Mouse (Mus musculus): ENCODE measurements around the gene Cad.

The Cad gene

DNA sequence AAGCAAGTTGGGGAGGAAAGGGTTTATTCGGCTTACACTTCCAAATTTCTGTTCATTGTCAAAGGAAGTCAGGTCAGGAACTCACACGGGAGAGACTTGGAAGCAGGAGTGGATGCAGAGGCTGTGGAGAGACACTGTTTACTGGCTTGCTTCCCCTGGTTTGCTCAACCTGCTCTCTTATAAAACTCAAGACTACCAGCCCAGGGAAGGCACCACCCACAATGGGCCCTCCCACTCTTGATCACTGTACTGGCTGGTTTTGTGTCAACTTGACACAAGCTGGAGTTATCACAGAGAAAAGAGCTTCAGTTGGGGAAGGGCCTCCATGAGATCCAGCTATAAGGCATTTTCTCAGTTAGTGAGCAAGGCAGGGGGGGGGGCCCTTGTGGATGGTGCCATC is 16.5 kb downstream of the Cad start:
- in situ Hi-C loops (cut with MboI, MseI) = no loop called here

DNA sequence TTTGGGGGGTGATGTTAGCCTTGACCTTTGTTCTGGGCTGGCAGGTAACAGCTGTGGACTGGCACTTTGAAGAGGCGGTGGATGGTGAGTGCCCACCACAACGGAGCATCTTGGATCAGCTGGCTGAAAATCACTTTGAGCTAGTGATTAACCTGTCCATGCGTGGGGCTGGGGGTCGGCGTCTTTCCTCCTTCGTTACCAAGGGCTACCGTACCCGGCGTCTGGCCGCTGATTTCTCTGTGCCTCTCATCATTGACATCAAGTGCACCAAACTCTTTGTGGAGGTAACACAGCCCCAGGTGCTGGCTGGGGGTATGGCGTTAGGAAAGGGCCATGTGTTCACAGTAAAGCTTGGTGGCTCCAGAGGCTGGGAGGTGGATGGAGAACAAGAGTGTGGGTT is 17.2 kb downstream of the Cad start:
- in situ Hi-C loops (cut with MboI, MseI) = no loop called here

DNA sequence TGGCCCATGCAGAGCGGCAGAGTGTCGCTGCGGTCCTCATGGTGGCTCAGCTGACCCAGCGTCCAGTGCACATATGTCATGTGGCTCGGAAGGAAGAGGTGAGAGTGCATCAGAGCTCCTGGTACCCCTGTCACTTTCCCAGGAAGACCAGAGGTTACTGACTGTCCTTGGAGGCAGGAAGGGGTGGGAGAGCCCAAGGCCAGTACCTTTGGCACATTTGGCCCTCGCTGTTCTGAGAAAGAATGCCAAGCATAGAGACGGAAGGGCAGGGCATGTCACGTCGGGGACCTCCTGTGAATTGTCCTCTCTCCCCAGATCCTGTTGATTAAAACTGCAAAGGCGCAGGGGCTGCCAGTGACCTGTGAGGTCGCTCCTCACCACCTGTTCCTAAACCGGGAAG is 18.6 kb downstream of the Cad start:
- in situ Hi-C loops (cut with MboI, MseI) = no loop called here

DNA sequence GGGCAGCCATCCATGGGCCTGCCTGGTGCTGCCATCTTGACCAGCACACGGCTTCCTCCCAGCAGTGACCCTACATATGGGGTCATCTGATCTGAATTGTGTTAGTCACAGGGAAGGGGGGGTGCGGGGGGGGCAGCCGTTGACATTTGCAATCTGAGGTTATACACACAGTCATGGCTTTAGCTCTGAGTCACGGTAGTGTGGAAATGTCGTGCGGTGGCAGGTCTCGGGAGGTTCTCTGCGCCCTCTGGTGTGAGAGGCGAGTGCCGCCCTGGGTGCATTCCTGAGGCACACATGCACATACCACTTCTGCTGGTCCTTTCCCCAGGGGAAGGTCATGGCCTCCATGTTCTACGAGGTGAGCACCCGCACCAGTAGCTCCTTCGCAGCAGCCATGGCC is 21.8 kb downstream of the Cad start:
- in situ Hi-C loops (cut with MboI, MseI) = no loop called here

DNA sequence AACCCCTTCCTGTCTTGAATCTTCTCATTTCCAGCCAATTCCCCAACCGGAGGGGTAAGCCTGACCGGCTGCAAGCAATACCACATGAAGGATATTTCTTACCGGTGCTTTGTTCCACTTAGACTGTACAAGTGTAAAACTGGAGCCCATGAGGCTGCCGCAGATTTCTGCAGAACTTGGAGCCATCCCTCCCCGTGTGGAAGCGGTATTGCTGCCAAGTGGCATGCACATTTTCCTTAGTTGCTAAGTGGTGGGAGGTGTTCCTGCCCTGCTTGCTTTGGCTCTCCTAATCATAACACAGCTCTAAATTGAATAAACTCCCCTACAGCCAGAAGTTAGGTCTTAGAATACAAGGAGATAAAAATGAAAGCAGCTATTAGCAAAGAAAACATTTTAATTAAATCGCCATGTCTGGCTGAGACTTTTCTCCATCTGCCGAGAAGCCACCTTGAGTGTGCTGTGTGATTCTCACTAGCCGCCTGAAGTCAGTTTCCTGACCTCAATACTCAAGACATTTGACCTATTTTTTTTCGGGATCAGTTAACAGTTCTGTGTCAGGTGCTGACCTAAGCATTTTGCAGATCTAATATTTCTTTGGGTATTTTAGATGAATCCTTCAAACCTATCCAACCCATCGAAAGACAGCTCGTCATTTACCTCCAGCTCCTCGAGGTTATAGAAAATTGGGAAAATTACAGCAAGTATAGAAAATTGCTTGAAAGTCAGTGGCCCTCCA is 25.6 kb downstream of the Cad start:
- in situ Hi-C loops (cut with MboI, MseI) = no loop called here

DNA sequence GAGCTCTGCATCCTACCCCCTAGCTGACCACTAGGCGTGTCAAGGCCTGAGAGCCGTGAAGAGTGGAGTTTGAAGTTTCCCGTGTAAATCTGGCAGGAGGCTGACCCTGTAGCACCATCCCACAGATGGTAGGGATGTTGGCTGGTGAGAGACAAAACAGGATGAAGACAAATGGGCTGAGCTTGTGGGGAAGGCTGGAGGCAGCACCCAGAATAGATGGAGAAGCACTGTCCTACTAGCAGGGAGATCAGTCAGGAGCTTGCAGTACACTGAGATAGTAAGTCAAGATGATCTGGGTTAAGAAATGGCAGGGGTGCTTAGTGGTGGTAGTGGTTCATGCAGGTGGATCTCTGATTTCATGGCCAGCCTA is 26.2 kb downstream of the Cad start:
- in situ Hi-C loops (cut with MboI, MseI) = no loop called here

DNA sequence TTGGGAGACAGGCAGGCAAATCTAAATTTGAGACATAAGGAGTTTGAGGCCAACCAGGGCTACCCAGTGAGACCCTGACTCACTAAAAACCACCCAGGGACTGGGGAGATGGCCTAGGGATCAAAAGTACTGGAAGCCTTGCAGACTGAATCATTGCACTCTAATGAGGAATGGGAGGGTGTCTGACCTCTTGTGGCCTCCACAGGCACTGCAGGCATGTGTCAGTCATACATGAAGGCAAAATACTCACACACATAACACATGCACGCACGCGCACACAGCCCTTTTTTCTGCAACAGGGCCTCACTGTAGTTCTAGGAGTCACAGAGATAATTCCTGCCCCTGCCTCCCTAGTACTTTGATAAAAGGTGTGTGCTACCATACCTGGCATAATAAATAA is 26.8 kb downstream of the Cad start:
- in situ Hi-C loops (cut with MboI, MseI) = no loop called here

DNA sequence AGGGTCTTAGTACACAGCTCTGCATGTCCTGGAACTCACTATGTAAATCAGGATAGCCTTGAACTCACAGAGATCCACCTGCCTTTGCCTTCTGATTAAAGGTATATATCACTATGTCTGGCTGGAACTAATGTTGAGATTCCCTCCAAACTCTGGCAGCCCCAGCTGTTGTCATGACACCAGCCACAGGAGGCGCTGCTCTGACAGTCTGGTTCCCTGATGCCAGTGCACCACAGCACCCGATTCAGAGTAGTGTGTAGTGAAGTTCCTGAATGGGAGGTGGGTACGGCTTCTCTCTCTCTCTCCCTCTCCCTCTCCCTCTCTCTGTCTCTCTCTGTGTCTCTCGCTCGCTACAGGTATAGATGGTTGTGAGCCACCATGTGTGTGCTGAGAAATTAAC is 27.8 kb downstream of the Cad start:
- in situ Hi-C loops (cut with MboI, MseI) = no loop called here

DNA sequence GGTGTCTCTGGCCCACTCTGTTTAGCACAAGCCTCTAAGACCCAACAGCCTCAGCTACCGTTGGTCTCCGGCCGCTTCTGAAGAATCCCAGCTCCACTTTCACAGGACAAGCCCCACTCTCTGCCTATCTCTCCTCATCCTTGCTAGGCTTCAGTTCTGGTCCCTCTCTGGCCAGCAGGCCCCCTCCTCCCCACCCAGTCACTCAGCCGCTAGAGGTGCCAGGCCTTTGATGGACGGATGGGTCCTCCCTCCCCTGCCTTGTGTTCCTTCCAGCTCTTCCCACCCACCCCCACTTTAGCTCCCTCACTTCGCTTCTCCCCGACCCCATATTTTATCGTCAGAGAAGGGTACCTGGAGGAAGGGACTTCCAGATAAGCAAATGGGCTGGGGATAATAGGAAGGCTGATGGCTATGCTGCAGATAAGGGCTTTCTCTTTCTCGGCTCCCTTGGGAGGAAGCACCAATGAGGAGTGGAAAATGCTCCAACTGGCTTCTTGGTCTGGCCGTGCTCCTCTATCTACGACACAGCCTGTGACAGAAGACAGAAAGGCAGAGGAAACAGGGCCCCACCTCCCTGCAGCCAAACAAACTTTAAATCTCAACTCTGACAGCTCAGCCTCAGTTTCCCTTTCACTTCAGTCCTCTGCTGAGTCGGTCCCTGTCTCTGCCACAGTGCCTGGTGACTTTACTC is 28.5 kb downstream of the Cad start:
- in situ Hi-C loops (cut with MboI, MseI) = no loop called here

DNA sequence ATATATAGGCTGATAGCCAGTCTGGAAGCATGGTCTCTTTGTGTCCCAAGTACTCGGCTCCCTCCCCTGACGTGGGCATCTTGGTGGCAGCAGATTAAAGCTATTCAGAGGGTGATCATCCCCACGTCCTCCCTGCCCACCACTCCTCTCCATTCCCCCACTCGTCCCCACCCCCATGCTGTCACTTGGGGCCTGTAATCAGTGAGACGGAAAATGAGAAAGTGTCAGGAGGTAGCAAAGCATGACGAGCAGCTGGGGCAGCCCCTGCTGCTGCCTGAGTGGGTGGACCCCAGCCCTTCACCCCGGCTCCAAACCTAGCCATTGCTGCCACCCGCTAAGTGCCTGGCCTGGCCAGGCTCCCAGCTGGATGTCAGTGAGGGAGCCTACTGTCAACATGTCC is 29.4 kb downstream of the Cad start:
- in situ Hi-C loops (cut with MboI, MseI) = no loop called here

DNA sequence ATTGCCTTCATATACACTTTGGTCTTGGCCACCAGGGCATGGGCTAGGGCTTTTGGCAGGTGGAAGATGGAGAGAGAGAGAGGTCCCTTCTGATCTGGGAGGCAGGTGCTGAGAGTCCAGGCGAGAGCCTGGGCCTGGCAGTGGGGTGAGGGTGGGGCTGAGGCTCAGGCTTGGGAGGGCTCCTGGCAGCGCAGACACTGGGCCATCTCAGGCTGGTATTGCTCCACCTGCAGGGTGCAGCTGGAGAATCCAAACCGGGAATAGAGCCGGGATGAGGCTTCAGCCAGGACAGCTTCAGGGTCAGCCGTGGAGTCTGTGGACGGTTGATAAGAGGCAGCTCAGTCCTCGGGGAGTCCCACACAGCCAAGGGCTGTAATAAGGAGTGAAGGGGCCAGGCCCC is 32.0 kb downstream of the Cad start:
- in situ Hi-C loops (cut with MboI, MseI) = loop anchor here (5.0 kb wide), 1 partner anchor 1646 kb away; no protein-coding TSS in a partner anchor

DNA sequence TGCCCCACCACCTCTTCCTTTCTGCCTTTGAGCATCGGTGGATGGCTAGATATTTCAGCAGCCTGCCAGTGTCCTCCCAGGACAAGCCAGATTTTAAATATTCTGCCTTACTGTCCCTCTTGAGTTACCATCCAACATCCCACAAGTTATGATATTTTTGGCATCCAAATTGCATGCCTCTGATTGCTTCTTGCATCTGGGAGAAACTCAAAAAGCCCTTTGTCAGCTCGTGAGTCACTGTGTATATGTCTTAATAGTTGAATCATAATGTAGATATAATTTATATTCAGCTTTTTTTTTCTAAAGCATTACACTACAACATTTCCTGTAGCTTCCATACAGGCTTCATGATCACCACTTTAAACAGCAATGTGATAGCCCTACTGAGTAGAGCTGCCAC is 32.6 kb downstream of the Cad start:
- in situ Hi-C loops (cut with MboI, MseI) = loop anchor here (5.0 kb wide), 1 partner anchor 1645 kb away; no protein-coding TSS in a partner anchor

DNA sequence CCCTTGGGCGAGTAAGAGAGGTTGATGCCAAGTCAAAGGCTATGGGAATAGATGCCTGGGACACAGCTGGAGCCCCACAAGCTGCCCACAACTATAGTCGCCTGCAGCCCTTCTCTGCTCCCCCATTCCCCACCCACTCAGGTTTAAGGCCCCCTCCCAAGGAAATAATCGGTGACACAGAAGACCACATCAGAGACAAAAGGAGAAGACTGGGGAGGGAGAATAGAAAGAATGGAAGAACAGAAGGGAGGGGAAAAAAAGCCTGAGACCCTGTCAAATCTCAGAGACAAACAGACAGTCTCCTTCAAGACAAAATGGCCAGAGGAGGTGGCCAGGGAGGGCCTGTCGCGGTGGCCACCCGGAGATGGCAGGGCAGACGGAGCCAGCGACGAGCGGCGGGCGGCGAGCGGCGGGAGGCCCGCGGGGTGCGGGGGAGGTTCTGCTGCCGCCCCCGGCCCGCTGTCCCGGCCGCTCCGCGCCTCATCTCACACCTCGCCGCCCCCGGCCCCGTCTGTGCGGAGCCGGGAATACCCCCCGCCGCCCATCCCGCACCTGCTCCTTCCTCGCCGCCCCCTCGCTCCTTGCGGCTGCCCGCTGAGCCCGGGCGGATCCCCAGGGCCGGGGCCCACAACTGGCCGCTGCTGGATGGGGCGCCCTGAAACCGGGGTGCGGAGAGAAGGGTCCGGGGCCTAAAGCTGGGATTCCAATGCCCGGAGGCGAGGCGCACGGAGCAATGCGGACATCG is 37.8 kb downstream of the Cad start:
- in situ Hi-C loops (cut with MboI, MseI) = no loop called here

DNA sequence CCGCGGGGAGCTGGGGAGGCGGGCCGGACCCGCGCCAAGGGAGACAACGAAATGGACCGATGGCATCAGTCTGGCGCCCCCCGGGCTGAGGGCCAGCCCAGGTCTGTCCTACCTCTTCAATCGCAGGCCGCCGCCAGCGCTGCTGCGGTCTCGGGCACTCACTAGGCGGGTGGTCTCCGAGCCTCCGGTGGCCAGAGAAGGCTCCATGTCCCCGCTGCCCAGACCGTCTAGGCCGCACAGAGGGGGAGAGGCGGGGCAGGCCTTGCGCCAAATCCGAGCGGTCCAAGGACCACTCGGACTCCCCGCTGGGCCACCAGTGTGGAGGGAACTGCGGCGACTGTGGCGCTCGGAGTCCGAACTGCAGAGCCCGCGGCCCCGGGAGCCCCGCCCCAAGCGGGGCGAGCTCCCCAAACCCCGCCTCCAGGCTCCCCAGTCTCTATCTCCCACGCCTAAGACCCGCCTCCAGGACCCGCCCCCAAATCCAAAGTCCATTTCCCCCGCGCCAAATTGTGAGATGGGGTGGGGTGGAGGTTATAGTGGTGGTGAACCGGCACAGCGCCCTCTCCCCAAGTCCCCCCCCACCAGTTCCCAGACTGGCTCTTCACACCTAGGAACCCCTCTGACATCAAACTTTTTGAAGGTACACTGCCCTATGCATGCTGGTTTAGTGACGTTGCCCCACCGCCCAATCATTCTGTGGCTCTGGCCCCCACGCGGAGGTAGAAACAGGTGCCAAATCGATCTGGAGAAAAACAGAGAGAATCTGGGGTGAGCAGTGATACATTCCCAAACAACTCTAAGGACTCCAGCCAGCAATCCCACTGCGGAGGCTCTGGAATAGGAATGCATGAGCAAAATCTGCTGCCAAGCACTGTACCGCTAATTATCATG is 38.8 kb downstream of the Cad start:
- in situ Hi-C loops (cut with MboI, MseI) = no loop called here

DNA sequence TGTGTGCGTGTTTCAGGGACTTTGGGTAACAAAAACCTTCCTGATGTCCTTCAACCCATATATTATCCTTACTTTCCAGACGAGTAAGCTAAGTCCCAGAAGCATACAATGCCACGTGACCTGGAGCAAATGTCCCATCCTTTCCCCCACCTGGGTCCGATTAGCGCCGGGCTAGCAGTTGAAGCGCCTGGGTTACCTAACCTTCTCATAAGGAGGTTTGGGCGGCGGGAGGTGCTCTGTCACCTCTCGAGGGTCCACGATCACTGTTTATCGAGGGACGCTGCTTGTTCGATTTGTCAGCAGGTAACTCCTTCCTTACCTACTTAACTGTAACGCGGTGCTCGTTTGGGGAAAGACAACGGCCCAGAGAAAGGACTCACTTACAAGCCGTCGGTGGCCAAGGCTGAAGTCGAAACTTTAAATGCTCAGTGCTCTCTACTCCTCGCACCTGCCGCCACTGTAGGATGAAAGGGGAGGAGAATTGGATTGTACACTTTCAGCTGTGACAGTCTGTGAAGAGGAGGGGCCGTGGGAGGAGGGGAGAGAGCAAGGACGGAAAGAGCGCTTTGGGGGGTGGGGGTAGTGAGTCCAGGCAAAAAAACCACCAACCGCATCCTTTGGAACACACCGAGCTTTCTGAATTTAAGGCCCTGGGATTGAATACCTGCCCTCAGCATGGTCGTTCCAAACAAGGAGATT is 39.7 kb downstream of the Cad start:
- in situ Hi-C loops (cut with MboI, MseI) = no loop called here

DNA sequence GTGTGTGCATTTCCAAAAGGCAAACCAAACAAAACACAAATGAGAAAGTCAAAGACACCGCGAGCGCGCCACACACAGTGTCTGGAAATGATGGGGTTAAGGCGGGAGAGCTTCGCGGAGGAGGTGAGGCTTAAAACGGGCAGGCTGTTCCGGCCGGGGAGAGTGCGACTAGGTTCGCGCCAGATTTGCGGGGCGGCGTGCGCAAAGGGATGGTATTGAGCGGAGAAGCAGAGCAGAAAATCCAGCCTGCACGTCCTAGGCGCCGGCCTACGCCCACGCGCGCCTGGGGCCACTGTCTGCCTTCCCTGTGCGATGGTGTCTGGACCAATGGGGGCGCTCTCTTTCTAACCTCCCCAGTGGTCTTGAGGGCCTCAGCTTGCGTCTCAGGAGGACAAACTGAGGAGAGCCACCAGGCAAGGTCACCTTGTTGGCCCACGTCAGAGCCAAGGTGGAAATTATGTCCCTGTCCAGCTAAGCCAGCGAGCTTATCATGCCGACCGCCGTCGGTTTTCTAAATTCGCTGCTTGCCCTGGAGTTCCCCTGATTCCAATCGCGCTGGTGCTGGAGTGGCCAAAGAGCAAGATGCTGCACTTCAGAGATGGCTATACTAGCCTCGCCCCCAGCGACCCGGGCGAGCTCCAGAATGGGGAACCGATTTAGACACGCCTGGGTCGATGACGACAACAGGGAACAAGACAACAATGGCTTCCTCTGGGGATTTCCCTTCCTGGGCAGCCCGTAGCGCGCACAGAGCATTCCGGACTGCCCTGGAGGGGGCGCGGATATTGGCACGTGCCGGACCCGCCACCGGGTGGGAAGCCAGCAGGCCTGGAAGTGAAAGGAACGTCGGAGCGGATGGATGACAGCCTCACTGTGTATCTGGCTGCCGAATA is 40.5 kb downstream of the Cad start:
- in situ Hi-C loops (cut with MboI, MseI) = no loop called here

DNA sequence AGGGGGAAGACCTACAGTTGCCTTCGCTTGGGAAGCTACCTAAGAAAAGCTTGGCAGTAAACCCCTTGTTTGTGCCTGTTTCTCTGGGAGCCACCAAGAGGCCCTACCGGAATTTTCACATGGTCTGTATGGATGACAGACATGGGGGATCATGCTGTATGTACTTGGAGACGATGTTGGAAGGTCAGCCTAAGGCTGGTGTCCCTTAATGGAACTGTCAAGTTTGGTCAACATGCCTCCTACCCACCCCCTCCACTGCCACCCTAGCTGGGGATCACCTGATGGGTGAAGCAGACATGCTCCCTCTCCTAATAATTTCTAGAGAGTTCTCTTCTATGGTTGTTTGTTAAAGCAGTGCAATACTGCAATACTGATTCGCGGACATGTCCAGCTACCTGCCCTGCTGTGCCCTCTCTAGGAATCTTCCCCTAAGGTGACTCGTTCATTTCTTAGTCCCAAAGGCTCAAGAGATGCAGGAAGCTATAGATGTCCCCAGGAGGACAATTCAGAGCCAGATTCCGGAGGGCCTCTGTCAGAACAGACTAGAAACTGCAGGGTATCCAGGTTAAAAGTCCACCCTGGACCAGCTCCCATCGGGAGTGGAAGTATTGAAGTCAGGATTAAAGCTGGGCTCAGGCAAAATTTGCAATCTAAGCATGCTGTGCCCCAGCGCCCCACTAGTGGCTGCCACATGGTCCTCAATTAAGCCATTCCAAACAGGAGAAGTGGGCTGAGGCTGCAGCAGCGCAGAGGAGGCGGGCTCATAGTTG is 41.3 kb downstream of the Cad start:
- in situ Hi-C loops (cut with MboI, MseI) = no loop called here

DNA sequence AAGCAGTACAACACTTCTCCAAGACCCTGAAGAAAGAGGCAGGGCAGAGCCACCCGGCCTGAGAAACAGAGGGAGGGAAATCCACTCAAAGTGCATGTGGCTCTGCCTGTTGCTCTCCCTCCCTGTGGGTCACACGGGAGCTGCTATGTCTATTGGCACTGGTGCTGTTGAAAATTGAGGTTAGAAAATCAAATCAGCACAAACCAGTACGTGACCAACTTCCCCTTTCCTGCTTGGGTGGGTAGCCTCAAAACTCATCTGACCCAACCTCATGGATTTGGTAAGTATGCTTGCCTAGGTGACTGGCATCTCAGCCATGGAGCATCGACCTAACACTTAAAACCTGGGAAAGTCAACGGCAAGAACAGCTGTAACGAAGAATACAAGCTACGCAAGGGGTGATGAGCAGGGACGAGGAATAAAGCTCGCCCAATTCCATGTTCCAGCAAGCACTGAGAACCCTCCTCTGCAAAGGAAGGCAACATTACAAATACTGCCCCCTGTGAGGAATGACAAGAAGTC is 51.3 kb downstream of the Cad start, which contains the start of gene Dnajc5g:
Gene Dnajc5g (plus strand): TSS at position 472 of the 522 bp plus-strand sequence.
- in situ Hi-C loops (cut with MboI, MseI) = no loop called here

DNA sequence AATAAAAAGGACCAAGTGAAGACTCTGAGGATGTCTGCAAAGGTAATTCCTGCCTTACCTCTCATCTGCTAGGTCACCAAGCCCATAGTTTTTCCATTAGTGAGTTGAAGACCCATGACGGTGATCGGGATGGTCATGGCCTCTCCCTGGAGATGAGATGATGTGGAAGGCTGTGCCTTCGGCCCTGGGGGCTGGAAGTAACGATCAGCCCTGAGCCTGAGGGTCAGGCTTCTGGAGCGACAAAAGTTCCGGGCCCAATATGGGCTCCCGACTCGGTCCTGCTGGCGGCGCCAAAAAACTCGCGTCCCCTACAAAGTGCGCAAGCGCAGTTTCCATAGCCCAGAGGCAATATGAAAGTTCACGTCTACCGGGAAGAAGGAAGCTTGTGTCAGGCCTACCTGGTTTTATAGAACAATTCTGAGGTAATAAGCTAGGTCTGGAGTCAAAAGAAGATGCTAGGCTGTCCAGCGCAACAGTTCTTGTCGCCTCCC is 53.5 kb downstream of the Cad start, which contains the start of gene Slc30a3:
Gene Slc30a3 (minus strand): TSS at position 238 of the 491 bp plus-strand sequence.
- in situ Hi-C loops (cut with MboI, MseI) = no loop called here

Measured in regulatory T cell (primary cell).